Mouse (Mus musculus) small intestine, adult 10 weeks (tissue): ENCODE results near the gene Eif1ax. TPM values are rescaled to one million over a fixed set of nuclear protein-coding genes. Genes with fewer than 3 reads are reported as not detected.

ENCODE experiments used
- polyA plus RNA-seq: library from polyadenylated mRNA; stranded (reverse); fragments of 350-450 nt; fragmentation: Illumina TruSeq; extraction: RNeasy Lipid Tissue Mini Kit (QIAGEN cat#74804); gene quantifications from one replicate; pipeline ENCODE4 v1.2.3, GENCODE M21; 2014; ENCODE audit warnings: low replicate concordance

The Eif1ax gene
- polyA plus RNA-seq = 67.6 TPM

DNA sequence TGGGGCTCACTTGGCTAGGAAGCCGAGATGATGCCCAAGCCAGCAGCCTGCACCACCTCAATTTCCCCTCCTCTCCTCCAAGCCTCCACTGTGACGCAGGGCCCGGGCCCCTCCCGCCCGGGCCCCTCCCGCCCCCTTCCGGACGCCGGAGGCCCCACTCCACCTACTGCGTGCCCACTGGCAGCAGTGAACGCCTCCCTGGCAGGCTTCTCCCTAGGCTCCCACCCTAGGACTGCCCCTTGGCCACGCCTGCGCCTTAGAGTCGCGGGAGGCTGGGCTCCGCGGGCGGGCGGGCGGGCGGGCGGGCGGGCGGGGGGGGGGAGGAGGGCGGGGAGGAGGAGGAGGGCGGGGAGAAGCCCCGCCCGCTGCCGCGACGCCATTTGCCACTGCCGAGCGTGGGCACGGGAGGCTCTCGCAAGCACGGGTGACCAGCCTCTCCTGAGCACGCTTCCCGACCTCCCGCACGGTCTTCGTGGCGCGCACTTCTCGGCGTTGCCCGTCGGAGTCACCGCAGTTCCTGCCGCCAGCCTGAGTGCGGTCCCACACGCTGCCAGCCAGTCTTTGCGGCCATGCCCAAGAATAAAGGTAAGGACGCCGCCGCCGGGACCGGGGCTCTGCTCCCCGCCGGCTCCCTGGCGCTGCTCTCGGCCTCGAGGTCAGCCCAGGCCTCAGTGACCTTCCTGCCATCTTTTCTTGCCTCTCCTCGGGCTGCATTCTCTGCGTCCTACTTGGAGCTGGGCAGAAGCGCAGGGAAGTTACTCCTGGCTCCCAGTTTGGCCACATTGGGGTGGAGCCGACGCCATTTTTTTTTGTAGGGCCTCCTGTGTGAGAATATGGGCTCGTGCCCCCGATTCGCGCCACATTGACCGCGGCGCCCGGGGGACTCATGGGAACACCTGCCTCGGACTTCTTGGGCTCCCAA is at the start of gene Eif1ax:
Eif1ax (plus strand) TSS at position 348 of the 922 bp plus-strand sequence.

DNA sequence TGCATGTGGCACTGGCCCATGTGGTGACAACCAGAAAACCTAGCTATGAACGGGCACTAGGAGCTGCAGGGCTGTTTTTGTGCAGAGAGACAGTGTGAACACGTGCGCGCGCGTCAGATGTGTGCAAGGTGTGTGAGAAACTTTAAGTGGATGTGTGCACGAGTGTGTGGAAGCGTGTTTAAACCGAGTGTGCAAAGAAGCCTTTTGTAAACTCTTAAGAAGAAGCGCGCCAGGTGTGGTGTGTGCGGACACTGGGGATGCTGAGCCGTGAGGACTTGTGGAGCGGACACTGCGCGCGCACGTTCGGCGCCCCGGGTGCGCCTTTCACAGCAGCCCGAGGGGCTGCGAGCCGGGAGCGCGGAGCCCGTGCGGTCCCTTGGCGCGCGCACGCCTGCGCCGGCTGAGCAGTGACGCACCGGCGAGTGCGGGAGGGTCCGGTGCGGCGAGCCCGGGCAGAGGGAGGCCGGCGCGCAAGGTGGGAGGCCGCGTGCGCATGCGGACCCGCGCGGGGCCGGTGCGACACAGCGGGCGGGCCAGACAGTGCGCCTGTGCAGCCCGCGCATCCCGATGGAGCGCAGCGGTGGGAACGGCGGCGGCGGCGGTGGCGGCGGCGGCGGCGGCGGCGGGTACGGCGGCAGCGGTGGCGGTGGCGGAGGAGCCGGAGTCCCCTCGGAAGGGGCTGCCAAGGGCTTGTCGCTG is 42.3 kb downstream of the Eif1ax start, which contains the start of gene Map7d2:
Map7d2 (plus strand) TSS at position 443 of the 699 bp plus-strand sequence.

Other genes starting within 250 kb of the Eif1ax start
- 100 TPM for gene Rps6ka3, start 161.9 kb upstream of the Eif1ax start, polyA plus RNA-seq
- gene Map7d2, start 42.4 kb downstream of the Eif1ax start, polyA plus RNA-seq = 0.74 TPM
- 39.3 TPM for gene Bclaf3, start 154.5 kb downstream of the Eif1ax start, polyA plus RNA-seq